Mouse (Mus musculus) myocyte (in vitro differentiated cells): ENCODE data around the gene Dip2c. TPM values are rescaled to one million over a fixed set of nuclear protein-coding genes. Genes with fewer than 3 reads are reported as not detected.

Experiments used
- H3K27me3 ChIP-seq: one replicate; pipeline ENCODE4 v1.6.1; 2011; ENCODE audit not compliant: control insufficient read depth, insufficient read depth, insufficient read length
- H3K36me3 ChIP-seq: one replicate; pipeline ENCODE4 v1.6.1; 2011; ENCODE audit not compliant: control insufficient read depth, insufficient read depth
- H3K4me2 ChIP-seq: one replicate; pipeline ENCODE4 v1.6.1; 2011; ENCODE audit warnings: low read depth, control low read depth
- H3K4me3 ChIP-seq: one replicate; pipeline ENCODE4 v1.5.1; 2011; ENCODE audit warnings: mild to moderate bottlenecking, control low read depth, moderate library complexity
- H3K79me2 ChIP-seq: one replicate; pipeline ENCODE4 v1.6.1; 2011; ENCODE audit not compliant: control insufficient read depth, insufficient read depth
- H3ac ChIP-seq: one replicate; pipeline ENCODE4 v1.6.1; 2011; ENCODE audit not compliant: control insufficient read depth, insufficient read length
- CEBPB ChIP-seq: IDR thresholded peaks from 2 replicates; pipeline ENCODE4 v1.6.1; 2011; ENCODE audit warnings: mild to moderate bottlenecking, moderate library complexity; ENCODE audit not compliant: poor library complexity, insufficient read depth, severe bottlenecking
- E2F4 ChIP-seq: IDR thresholded peaks from one replicate; pipeline ENCODE4 v1.6.1; 2011; ENCODE audit warnings: mild to moderate bottlenecking, control low read depth, moderate library complexity; ENCODE audit not compliant: insufficient read depth
- MAX ChIP-seq: IDR thresholded peaks from one replicate; pipeline ENCODE4 v1.6.1; 2011; ENCODE audit warnings: low read depth, mild to moderate bottlenecking, control low read depth
- MYOD1 ChIP-seq, 3 experiments: IDR thresholded peaks; one replicate each; pipeline ENCODE4 v1.6.1; 2011; ENCODE audit warnings: control low read depth in 2 of 3, low read depth in 2 of 3, mild to moderate bottlenecking in 2 of 3, moderate library complexity in 1 of 3; ENCODE audit not compliant: insufficient read length in 2 of 3, control insufficient read depth in 1 of 3
- MYOG ChIP-seq, 3 experiments: IDR thresholded peaks; one replicate each; pipeline ENCODE4 v1.6.1; 2011; ENCODE audit warnings: control low read depth in 2 of 3, low read depth in 2 of 3, mild to moderate bottlenecking in 2 of 3; ENCODE audit not compliant: insufficient read length in 2 of 3, control insufficient read depth in 1 of 3, insufficient read depth in 1 of 3
- POLR2A ChIP-seq: IDR thresholded peaks from one replicate; pipeline ENCODE4 v1.6.1; 2011; ENCODE audit warnings: low read depth, mild to moderate bottlenecking, control low read depth, moderate library complexity; ENCODE audit not compliant: insufficient read length
- POLR2AphosphoS2 ChIP-seq: IDR thresholded peaks from one replicate; pipeline ENCODE4 v1.6.1; 2011; ENCODE audit warnings: low read depth, control low read depth; ENCODE audit not compliant: insufficient read length
- REST ChIP-seq: IDR thresholded peaks from one replicate; pipeline ENCODE4 v1.6.1; 2011; ENCODE audit warnings: mild to moderate bottlenecking, control low read depth, moderate library complexity; ENCODE audit not compliant: insufficient read depth, insufficient read length
- SRF ChIP-seq: IDR thresholded peaks from one replicate; pipeline ENCODE4 v1.6.1; 2011; ENCODE audit warnings: low read depth; ENCODE audit not compliant: control insufficient read depth, insufficient read length
- TCF12 ChIP-seq: IDR thresholded peaks from one replicate; pipeline ENCODE4 v1.6.1; 2011; ENCODE audit warnings: mild to moderate bottlenecking, control low read depth; ENCODE audit not compliant: poor library complexity, insufficient read depth, severe bottlenecking
- TCF3 ChIP-seq: IDR thresholded peaks from one replicate; pipeline ENCODE4 v1.6.1; 2011; ENCODE audit warnings: low read depth, control low read depth; ENCODE audit not compliant: insufficient read length
- USF1 ChIP-seq: IDR thresholded peaks from one replicate; pipeline ENCODE4 v1.6.1; 2011; ENCODE audit warnings: low read depth, mild to moderate bottlenecking, control low read depth, moderate library complexity
- polyA plus RNA-seq: library from polyadenylated mRNA; unstranded; fragments of >200 nt; fragmentation: generic; extraction: Trizol; gene quantifications from one replicate; pipeline ENCODE4 v1.2.1, GENCODE M21; 2012; ENCODE audit warnings: missing spikeins

The Dip2c gene
- polyA plus RNA-seq, 1 experiment = 17.8 TPM

DNA sequence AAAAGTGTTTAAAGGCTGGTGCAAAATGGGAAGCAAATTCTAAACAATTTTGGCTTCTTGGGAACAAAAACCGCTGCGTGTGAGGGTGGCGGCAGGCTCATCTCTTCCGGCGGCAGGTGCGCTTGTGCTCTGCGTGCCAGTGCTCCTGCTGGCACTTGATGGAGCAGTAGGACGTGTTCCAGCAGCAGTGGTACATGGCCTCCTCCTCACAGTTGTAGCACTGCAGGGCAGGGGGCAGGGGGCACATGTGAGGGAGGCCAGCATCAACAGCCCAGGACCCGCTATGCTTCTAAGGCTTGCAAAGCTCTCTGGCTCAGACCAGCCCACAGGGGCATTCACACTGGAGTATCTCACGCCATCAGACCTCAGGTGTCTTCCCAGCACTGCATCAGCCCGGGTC is 410.4 kb downstream of the Dip2c start:
- Histone ChIP-seq H3K27me3 (no peaks in the 10 kb centered on the region), H3K4me2 (no peak overlapping the region), H3K4me3 (no peak overlapping the region), H3ac (no peak overlapping the region), H3K36me3 (peaks cover 48% of the 10 kb centered on the region), H3K79me2 (no peaks in the 10 kb centered on the region)
- TF ChIP-seq CEBPB (no peak), REST (no peak), E2F4 (no peak), TCF3 (no peak), POLR2A (no peak), MYOG (IDR thresholded peaks at IDR 0.05; ENCODE audit: control insufficient read depth in 1 of 3, insufficient read depth in 1 of 3, insufficient read length in 2 of 3, low read depth in 2 of 3) (no peak), POLR2AphosphoS2 (no peak), MYOD1 (IDR thresholded peaks at IDR 0.05; ENCODE audit: control insufficient read depth in 1 of 3, insufficient read length in 2 of 3, low read depth in 2 of 3) (no peak), TCF12 (no peak), SRF (no peak), USF1 (no peak), MAX (no peak)

DNA sequence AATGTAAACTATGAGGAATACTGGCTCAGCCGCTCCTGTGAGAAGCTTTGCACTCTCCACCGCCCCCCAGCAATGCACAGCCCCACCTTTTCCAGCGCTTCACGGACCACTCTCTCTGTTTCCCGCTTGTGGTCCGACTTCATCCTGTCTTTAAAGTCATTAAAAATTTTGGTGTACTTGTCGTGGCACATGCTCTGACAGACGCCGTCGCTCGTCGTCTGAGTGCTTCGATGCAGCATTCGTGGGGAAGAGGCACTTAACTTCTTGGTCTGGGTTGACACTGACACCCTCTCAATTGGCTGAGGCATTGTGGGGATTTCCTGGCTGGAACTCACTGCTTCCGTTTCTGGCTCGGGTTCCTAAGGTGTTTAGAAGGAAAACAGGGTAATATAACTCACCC is 413.0 kb downstream of the Dip2c start:
- H3K27me3 ChIP-seq = no peaks in the 10 kb centered on the region
- H3K36me3 ChIP-seq = peaks cover 67% of the 10 kb centered on the region
- H3K4me3 ChIP-seq = no peak overlapping the region
- H3ac ChIP-seq = no peak overlapping the region
- TF ChIP-seq MYOD1 (IDR thresholded peaks at IDR 0.05; ENCODE audit: control insufficient read depth in 1 of 3, insufficient read length in 2 of 3, low read depth in 2 of 3) (no peak), TCF3 (no peak), POLR2AphosphoS2 (no peak), MYOG (IDR thresholded peaks at IDR 0.05; ENCODE audit: control insufficient read depth in 1 of 3, insufficient read depth in 1 of 3, insufficient read length in 2 of 3, low read depth in 2 of 3) (no peak), MAX (no peak), POLR2A (no peak), SRF (no peak), E2F4 (no peak), CEBPB (no peak), REST (no peak), TCF12 (no peak), USF1 (no peak)
- H3K79me2 ChIP-seq = no peaks in the 10 kb centered on the region
- H3K4me2 ChIP-seq = no peak overlapping the region

DNA sequence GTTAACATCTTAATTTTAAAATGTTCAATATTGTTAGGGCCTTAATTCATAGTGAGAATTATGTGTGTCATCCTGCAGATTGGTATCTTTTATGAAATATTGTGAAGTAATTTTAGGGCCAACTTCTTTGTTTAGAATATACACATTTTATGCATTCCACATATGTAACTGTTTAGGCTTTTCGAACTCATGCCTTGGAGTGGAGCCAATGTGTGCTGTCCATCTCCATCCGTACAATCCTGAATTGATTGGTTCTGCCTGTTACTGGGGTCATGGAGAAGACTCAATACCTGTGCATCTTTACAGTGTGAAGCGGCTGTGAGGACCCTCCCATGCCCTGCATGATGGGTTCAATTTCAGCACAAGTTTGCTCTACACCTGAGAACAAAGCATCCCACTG is 416.5 kb downstream of the Dip2c start:
- no peak for TF ChIP-seq TCF12
- no peak for TF ChIP-seq E2F4
- no peak for TF ChIP-seq USF1
- no peak for TF ChIP-seq SRF
- no peak for TF ChIP-seq TCF3
- no peak for TF ChIP-seq MYOG (IDR thresholded peaks at IDR 0.05; ENCODE audit: control insufficient read depth in 1 of 3, insufficient read depth in 1 of 3, insufficient read length in 2 of 3, low read depth in 2 of 3)
- no peak for TF ChIP-seq MAX
- TF ChIP-seq MYOD1 (IDR thresholded peaks at IDR 0.05; ENCODE audit: control insufficient read depth in 1 of 3, insufficient read length in 2 of 3, low read depth in 2 of 3) = no peak
- TF ChIP-seq CEBPB = no peak
- TF ChIP-seq POLR2AphosphoS2 = no peak
- TF ChIP-seq POLR2A = no peak

DNA sequence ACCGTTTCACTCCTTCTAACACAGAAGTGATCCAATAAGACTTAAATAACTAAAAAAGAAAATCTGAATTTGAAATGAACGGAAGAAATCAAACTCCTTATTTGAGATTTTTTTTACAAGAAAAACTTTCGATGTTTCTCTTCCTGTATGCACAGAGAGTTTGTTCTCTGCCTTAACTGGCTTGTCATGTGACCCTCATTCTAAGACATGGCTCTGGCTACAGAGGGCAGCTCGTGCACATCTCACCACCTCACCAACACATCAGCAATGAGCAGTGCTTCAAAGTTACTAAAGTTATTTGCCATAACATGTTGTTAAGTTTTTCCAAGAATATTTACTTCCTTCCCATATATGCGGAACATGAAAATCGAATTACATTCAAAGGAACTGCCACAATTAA is 418.3 kb downstream of the Dip2c start:
- no peaks in the 10 kb centered on the region for H3K79me2 ChIP-seq
- no peak overlapping the region for H3K4me3 ChIP-seq
- H3ac ChIP-seq = no peak overlapping the region
- TF ChIP-seq E2F4 = no peak
- no peaks in the 10 kb centered on the region for H3K27me3 ChIP-seq
- no peak overlapping the region for H3K4me2 ChIP-seq
- peaks cover 63% of the 10 kb centered on the region for H3K36me3 ChIP-seq

More for the DNA sequence above, 416.5 kb downstream of the Dip2c start:
- no peak overlapping the region for H3K4me3 ChIP-seq
- H3K79me2 ChIP-seq = no peaks in the 10 kb centered on the region
- H3K27me3 ChIP-seq = no peaks in the 10 kb centered on the region
- peaks cover 75% of the 10 kb centered on the region for H3K36me3 ChIP-seq
- no peak overlapping the region for H3ac ChIP-seq
- no peak overlapping the region for H3K4me2 ChIP-seq

DNA sequence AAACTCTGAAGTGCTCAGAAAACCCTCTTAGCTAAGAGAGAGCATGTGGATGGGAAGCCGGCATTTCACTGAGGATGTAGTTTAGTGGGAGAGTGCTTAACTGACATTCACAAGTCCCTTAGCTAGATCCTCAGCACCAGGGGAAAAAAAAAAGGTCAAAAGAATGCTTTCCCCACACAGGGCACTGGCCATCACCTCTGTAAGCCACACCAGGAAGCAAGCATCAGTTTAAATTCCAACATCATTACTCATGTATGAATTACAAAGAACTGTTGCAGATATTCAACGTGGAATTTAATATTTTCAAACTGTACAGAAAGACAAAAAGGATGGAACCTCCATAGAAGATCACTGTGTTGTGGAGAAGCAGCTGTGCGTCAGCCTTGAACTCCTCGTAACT is 419.1 kb downstream of the Dip2c start:
- H3K4me3 ChIP-seq = no peak overlapping the region
- H3K36me3 ChIP-seq = peaks cover 58% of the 10 kb centered on the region
- TF ChIP-seq MAX (no peak), POLR2A (no peak), TCF12 (no peak), TCF3 (no peak), CEBPB (no peak), MYOD1 (IDR thresholded peaks at IDR 0.05; ENCODE audit: control insufficient read depth in 1 of 3, insufficient read length in 2 of 3, low read depth in 2 of 3) (no peak), E2F4 (no peak), REST (no peak), SRF (no peak), MYOG (IDR thresholded peaks at IDR 0.05; ENCODE audit: control insufficient read depth in 1 of 3, insufficient read depth in 1 of 3, insufficient read length in 2 of 3, low read depth in 2 of 3) (no peak), POLR2AphosphoS2 (no peak), USF1 (no peak)
- no peak overlapping the region for H3ac ChIP-seq
- H3K4me2 ChIP-seq = no peak overlapping the region
- no peaks in the 10 kb centered on the region for H3K79me2 ChIP-seq
- no peaks in the 10 kb centered on the region for H3K27me3 ChIP-seq
